Mouse (Mus musculus) intestine, embryonic 16.5 days (tissue): Measurements from ENCODE around the gene Gna14. TPM values are rescaled to one million over a fixed set of nuclear protein-coding genes. Genes with fewer than 3 reads are reported as not detected.

Source experiments
- ATAC-seq: fragments of 200-750 bp; cut with Nextera tagmentation; 2 replicates; pipeline ENCODE4 v1.8.0; 2017; ENCODE audit warnings: moderate TSS enrichment, moderate library complexity
- H3K27ac ChIP-seq: fragments of 300-500 bp; sonication (generic); 2 replicates; pipeline ENCODE4 v1.5.1; 2014; ENCODE audit warnings: mild to moderate bottlenecking, low read length
- H3K27me3 ChIP-seq: fragments of 300-500 bp; sonication (generic); replicated peaks from 2 replicates; pipeline ENCODE4 v1.6.1; 2014; ENCODE audit warnings: low read length, control low read depth, mixed read lengths; ENCODE audit not compliant: control insufficient read depth, insufficient read depth
- H3K36me3 ChIP-seq: fragments of 300-500 bp; sonication (generic); 2 replicates; pipeline ENCODE4 v1.6.1; 2014; ENCODE audit warnings: low read length, control low read depth; ENCODE audit not compliant: control insufficient read depth, insufficient read depth
- H3K4me1 ChIP-seq: fragments of 300-500 bp; sonication (generic); 2 replicates; pipeline ENCODE4 v1.6.1; 2014; ENCODE audit warnings: low read length, control low read depth, mixed read lengths; ENCODE audit not compliant: control insufficient read depth, insufficient read depth
- H3K4me2 ChIP-seq: fragments of 300-500 bp; sonication (generic); 2 replicates; pipeline ENCODE4 v1.6.1; 2014; ENCODE audit warnings: low read depth, low read length, control low read depth
- H3K4me3 ChIP-seq: fragments of 300-500 bp; sonication (generic); 2 replicates; pipeline ENCODE4 v1.5.1; 2014; ENCODE audit warnings: mild to moderate bottlenecking, low read length
- H3K9ac ChIP-seq: fragments of 300-500 bp; sonication (generic); 2 replicates; pipeline ENCODE4 v1.6.1; 2014; ENCODE audit warnings: low read depth, low read length
- H3K9me3 ChIP-seq: fragments of 300-500 bp; sonication (generic); 2 replicates; pipeline ENCODE4 v1.6.1; 2016; ENCODE audit warnings: low read length, control low read depth; ENCODE audit not compliant: control insufficient read depth
- WGBS: fragments of 180-500 bp; shearing (Covaris S2); extraction: QIAGEN DNeasy Blood & Tissue Kit; methylation state at CpG from one replicate; pipeline ENCODE4 v1.1.7; 2014; 5-methylcytosine and 5-hydroxymethylcytosine counted together
- polyA plus RNA-seq: library from polyadenylated mRNA; unstranded; fragments of >200 nt; fragmentation: Nextera tagmentation; extraction: Ambion mirVana; gene quantifications from 2 replicates; pipeline ENCODE4 v1.2.1, GENCODE M21; 2015

Gene Gna14
- 16.0 and 16.8 TPM in 2 replicates for polyA plus RNA-seq

- Histone ChIP-seq H3K36me3 (no peaks in the 10 kb centered on the region), H3K4me1 (peaks cover 26% of the 10 kb centered on the region), H3K4me2 (peak within 1 kb of the TSS; percentile 79), H3K4me3 (peak within 1 kb of the TSS; percentile 53), H3K27me3 (no peaks in the 10 kb centered on the region), H3K9ac (peak within 1 kb of the TSS; percentile 65), H3K27ac (peak within 1 kb of the TSS; percentile 65), H3K9me3 (no peaks in the 10 kb centered on the region)
- ATAC-seq, result peak; percentile 77
- 2% methylated on average over 27 of the region's 27 CpGs for WGBS
Observed at GRCm38 (mm10) chr19:16435531-16436231, at the start of gene Gna14. Gene Gna14, plus strand, starts transcription at chr19:16435762.

DNA sequence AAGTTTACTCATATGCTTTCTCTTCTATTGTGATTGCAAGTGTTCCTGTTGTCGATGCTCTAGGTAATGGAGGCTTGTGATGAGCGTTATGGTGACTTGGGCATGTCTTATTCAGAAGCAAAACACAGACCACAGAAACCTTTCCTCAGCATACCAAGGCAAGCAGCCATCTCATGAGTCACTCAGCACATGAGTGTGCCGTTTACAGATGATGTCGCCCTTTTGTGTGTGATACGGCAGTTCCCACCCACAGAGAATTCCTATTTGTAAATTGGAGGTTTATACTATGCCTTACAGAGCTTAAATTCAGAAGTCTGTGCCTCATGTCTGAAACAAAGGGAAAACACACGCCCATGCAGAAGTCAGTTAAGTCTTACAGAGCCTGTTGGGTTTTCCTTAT, 49.0 kb upstream of the Gna14 start:
- no peak for ATAC-seq
- Histone ChIP-seq H3K4me2 (no peak overlapping the region), H3K4me1 (peaks cover 4% of the 10 kb centered on the region; the same call in 1 of the 2 replicates), H3K9me3 (no peaks in the 10 kb centered on the region), H3K9ac (no peak overlapping the region), H3K36me3 (no peaks in the 10 kb centered on the region; the same call in 1 of the 2 replicates), H3K4me3 (no peak overlapping the region), H3K27ac (no peak overlapping the region), H3K27me3 (no peaks in the 10 kb centered on the region)
- 69% methylated on average over 6 of the region's 6 CpGs for WGBS

- H3K4me2 ChIP-seq, result no peak overlapping the region
- no peak overlapping the region for H3K4me3 ChIP-seq
- H3K36me3 ChIP-seq, result no peaks in the 10 kb centered on the region; the same call in 1 of the 2 replicates
- peaks cover 4% of the 10 kb centered on the region; the same call in 1 of the 2 replicates for H3K4me1 ChIP-seq
- H3K27ac ChIP-seq, result no peak overlapping the region
- H3K9me3 ChIP-seq, result no peaks in the 10 kb centered on the region
- no peak overlapping the region for H3K9ac ChIP-seq
- WGBS, result 84% methylated on average over 6 of the region's 6 CpGs
- no peak for ATAC-seq
- H3K27me3 ChIP-seq, result no peaks in the 10 kb centered on the region
Observed at GRCm38 (mm10) chr19:16390192-16390795, 45.3 kb upstream of the Gna14 start.

DNA sequence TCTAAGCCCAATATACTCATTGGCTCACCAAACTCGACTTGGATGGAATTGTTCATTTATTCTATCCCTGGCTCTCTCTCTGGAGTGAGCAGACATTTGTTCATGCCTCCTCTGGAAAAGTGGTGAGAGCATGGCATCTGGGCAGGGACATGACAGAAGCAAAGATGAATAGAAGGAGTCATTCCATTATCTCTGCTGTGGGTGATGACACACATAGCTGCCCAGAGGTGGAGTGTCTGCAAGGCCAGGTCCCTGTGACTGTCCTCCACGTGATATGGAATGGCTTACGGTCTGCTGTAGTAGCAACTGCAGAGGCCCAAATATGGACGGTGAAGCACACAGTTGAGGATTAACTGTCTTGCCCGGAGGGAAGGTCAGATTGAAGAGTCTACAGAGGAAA, 41.2 kb upstream of the Gna14 start:
- H3K4me2 ChIP-seq, result no peak overlapping the region
- 91% methylated on average over 5 of the region's 5 CpGs for WGBS
- no peak for ATAC-seq
- H3K27ac ChIP-seq, result no peak overlapping the region
- no peaks in the 10 kb centered on the region for H3K4me1 ChIP-seq
- H3K27me3 ChIP-seq, result no peaks in the 10 kb centered on the region
- H3K9me3 ChIP-seq, result no peaks in the 10 kb centered on the region
- H3K36me3 ChIP-seq, result no peaks in the 10 kb centered on the region; the same call in 1 of the 2 replicates
- H3K9ac ChIP-seq, result no peak overlapping the region
- H3K4me3 ChIP-seq, result no peak overlapping the region

DNA sequence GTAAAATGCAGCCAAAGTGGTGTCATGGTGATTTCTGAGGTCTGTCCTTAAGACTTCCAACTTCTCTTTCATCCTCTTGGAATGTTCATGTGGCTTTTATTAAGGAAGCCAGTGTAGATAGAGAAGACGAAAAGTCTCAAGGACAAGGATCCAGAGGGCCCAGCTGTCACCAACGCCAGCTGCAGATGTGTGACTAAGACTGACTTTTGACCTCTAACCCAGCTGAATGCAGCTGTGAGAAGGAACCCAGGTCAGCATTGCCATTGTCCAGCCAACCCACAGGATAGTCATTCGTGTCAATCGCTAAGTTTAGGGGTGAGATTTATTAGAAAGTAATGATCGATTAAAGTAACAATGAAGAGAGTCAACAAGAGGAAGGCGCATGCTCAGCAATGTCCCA, 32.5 kb upstream of the Gna14 start:
- 74% methylated on average over 6 of the region's 6 CpGs for WGBS
- Histone ChIP-seq H3K27me3 (no peaks in the 10 kb centered on the region), H3K4me3 (no peak overlapping the region), H3K9ac (no peak overlapping the region), H3K27ac (no peak overlapping the region), H3K9me3 (0 out of 2 replicates have a peak, but pooled peaks cover 2% of the 10 kb centered on the region), H3K4me1 (peaks cover 4% of the 10 kb centered on the region; the same call in 1 of the 2 replicates), H3K36me3 (no peaks in the 10 kb centered on the region), H3K4me2 (no peak overlapping the region)
- peak; percentile 48 for ATAC-seq

- Histone ChIP-seq H3K9me3 (0 out of 2 replicates have a peak, but pooled peaks cover 2% of the 10 kb centered on the region), H3K4me2 (no peak overlapping the region), H3K27ac (no peak overlapping the region), H3K9ac (no peak overlapping the region), H3K4me1 (peaks cover under 1% of the 10 kb centered on the region; the same call in 1 of the 2 replicates), H3K27me3 (no peaks in the 10 kb centered on the region), H3K4me3 (no peak overlapping the region), H3K36me3 (no peaks in the 10 kb centered on the region)
- ATAC-seq, result no peak
- 80% methylated on average over 1 of the region's 1 CpGs for WGBS
Observed at GRCm38 (mm10) chr19:16407727-16408126, 27.8 kb upstream of the Gna14 start.

GRCm38 (mm10) chr19:16411302-16411701, 24.3 kb upstream of the Gna14 start:
- H3K4me2 ChIP-seq, result no peak overlapping the region
- ATAC-seq, result no peak
- H3K4me1 ChIP-seq, result no peaks in the 10 kb centered on the region
- no peak overlapping the region for H3K9ac ChIP-seq
- H3K9me3 ChIP-seq, result no peaks in the 10 kb centered on the region
- no peak overlapping the region for H3K4me3 ChIP-seq
- no peaks in the 10 kb centered on the region for H3K36me3 ChIP-seq
- H3K27me3 ChIP-seq, result no peaks in the 10 kb centered on the region
- H3K27ac ChIP-seq, result no peak overlapping the region

DNA sequence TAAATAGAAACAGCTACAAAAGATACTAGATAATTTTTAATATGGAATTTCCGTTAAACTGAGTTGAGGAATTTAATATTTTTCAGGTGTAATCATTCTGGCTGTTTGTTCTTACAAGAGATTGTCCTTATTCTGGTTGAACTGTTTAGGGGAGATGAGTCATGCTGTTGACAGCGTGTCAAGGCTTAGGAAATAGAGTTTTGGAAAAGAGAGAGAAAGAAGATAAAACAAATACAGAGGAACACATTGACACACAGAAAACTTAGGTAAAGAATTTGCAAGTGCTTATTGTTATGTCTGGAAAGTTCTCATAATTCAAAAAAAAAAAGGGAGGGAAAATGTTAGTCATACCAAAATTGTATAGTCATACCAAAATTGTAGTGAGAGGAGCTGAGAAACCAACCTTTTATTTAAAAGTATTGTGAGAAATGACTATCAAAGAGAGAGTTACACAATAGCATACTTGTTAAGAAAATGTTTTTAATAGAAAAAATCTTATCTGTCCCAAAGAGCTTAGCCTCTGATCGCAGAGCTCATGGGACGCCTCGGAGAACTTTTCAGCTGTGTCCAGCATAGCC, 17.4 kb upstream of the Gna14 start:
- H3K27ac ChIP-seq, result no peak overlapping the region
- H3K4me2 ChIP-seq, result no peak overlapping the region
- H3K9ac ChIP-seq, result no peak overlapping the region
- no peak overlapping the region for H3K4me3 ChIP-seq
- 89% methylated on average over 5 of the region's 5 CpGs for WGBS
- no peak for ATAC-seq
- no peaks in the 10 kb centered on the region for H3K27me3 ChIP-seq
- no peaks in the 10 kb centered on the region for H3K4me1 ChIP-seq
- 0 out of 2 replicates have a peak, but pooled peaks cover 4% of the 10 kb centered on the region for H3K9me3 ChIP-seq
- no peaks in the 10 kb centered on the region for H3K36me3 ChIP-seq

GRCm38 (mm10) chr19:16425596-16425995, 10.0 kb upstream of the Gna14 start:
- Histone ChIP-seq H3K27me3 (no peaks in the 10 kb centered on the region), H3K9me3 (no peaks in the 10 kb centered on the region), H3K4me3 (no peak overlapping the region), H3K27ac (no peak overlapping the region), H3K9ac (no peak overlapping the region), H3K4me1 (no peaks in the 10 kb centered on the region), H3K4me2 (no peak overlapping the region), H3K36me3 (no peaks in the 10 kb centered on the region)
- 70% methylated on average over 2 of the region's 2 CpGs for WGBS
- no peak for ATAC-seq
